Mouse (Mus musculus) neutrophil, adult 83 days (primary cell): ENCODE results near the gene Tk1. TPM values are rescaled to one million over a fixed set of nuclear protein-coding genes. Genes with fewer than 3 reads are reported as not detected.

Experiments used
- total RNA-seq, 2 experiments: library from RNA; stranded (reverse); gene quantifications; one replicate each; pipeline ENCODE4 v1.2.4; 2023

Gene Tk1
- 10 to 100 TPM; 64.3 to 81.1 TPM for total RNA-seq

GRCm38 (mm10) chr11:117825333-117826101, at the start of gene Tk1, which contains the start of gene Afmid:
Gene Tk1, minus strand, starts transcription at chr11:117826092.
Gene Afmid, plus strand, starts transcription at chr11:117825924.

GRCm38 (mm10) chr11:117872861-117873608, 47.1 kb upstream of the Tk1 start, which contains the start of gene Tha1:
Gene Tha1, minus strand, starts transcription at chr11:117873481.

GRCm38 (mm10) chr11:117860601-117861000, 34.7 kb upstream of the Tk1 start, which contains the start of gene Tmem235:
Gene Tmem235, plus strand, starts transcription at chr11:117860752.

GRCm38 (mm10) chr11:117848985-117849671, 23.2 kb upstream of the Tk1 start, which contains the start of gene Birc5:
Gene Birc5, plus strand, starts transcription at chr11:117849251.

GRCm38 (mm10) chr11:117809407-117810311, 16.2 kb downstream of the Tk1 start, which contains the start of the genes Gm20708 and Syngr2:
Gene Gm20708, plus strand, starts transcription at chr11:117809668.
Gene Syngr2, plus strand, starts transcription at chr11:117809668.

GRCm38 (mm10) chr11:117797511-117798159, 28.3 kb downstream of the Tk1 start, which contains the start of gene 6030468B19Rik:
Gene 6030468B19Rik, plus strand, starts transcription at chr11:117797660.

GRCm38 (mm10) chr11:117781993-117782704, 43.7 kb downstream of the Tk1 start, which contains the start of the genes Tmc8 and Tmc6:
Gene Tmc8, plus strand, starts transcription at chr11:117782076.
Gene Tmc6, minus strand, starts transcription at chr11:117782198.

Other genes with a start within 250 kb of the Tk1 start
- 10 to 100 TPM; 33.7 to 37.7 TPM for gene Tnrc6c, start 171.8 kb downstream of the Tk1 start, total RNA-seq
- 10 to 100 TPM; 45.5 to 51.0 TPM for gene Tmc8, start 44.0 kb downstream of the Tk1 start, total RNA-seq
- 100 to 1,000 TPM; 101 to 114 TPM for gene Tmc6, start 43.9 kb downstream of the Tk1 start, total RNA-seq
- 1 to 10 TPM; 1.5 to 1.8 TPM for gene 6030468B19Rik, start 28.4 kb downstream of the Tk1 start, total RNA-seq
- gene Gm20708, start 16.4 kb downstream of the Tk1 start, total RNA-seq, result 1 to 10 TPM; 1.1 to 3.1 TPM
- 100 to 1,000 TPM; 105 to 110 TPM for gene Syngr2, start 16.4 kb downstream of the Tk1 start, total RNA-seq
- gene Afmid, start 168 bp downstream of the Tk1 start, total RNA-seq, result 1 to 10 TPM; 5.0 to 7.7 TPM
- gene Birc5, start 23.2 kb upstream of the Tk1 start, total RNA-seq, result 10 to 100 TPM; 81.1 to 93.9 TPM
- gene Tmem235, start 34.7 kb upstream of the Tk1 start, total RNA-seq, result not detected
- under 1 TPM; 0.22 to 0.50 TPM for gene Tha1, start 47.4 kb upstream of the Tk1 start, total RNA-seq
- gene Socs3, start 144.0 kb upstream of the Tk1 start, total RNA-seq, result 10 to 100 TPM; 28.6 to 43.0 TPM
- 100 to 1,000 TPM in 1 of 2 experiments, 10 to 100 TPM in 1; 81.4 to 101 TPM for gene Pgs1, start 160.2 kb upstream of the Tk1 start, total RNA-seq